Mouse (Mus musculus) kidney, adult 2 months (tissue): ENCODE results near the gene Cyp8b1.

Source experiments
- CTCF ChIP-seq: fragments of 200-500 bp; conservative IDR thresholded peaks from 2 replicates; pipeline ENCODE4 v1.5.1; 2011; ENCODE audit warnings: low read depth, mild to moderate bottlenecking, control low read depth, low read length, moderate library complexity, mixed read lengths; ENCODE audit not compliant: insufficient read depth, insufficient read length
- POLR2A ChIP-seq: fragments of 200-500 bp; IDR thresholded peaks from one replicate; pipeline ENCODE4 v1.6.1; 2011; ENCODE audit warnings: low read depth, low read length, control low read depth

- TF ChIP-seq CTCF (peak; percentile 80), POLR2A (no peak)
Measured at GRCm38 (mm10) chr9:121880840-121881239, 35.3 kb downstream of the Cyp8b1 start.
